Mouse (Mus musculus) kidney, embryonic 15.5 days (tissue): ENCODE data around the gene Gm5414. TPM values are rescaled to one million over a fixed set of nuclear protein-coding genes. Genes with fewer than 3 reads are reported as not detected.

Experiments
- microRNA-seq: library from miRNA; unstranded; fragments of <30 nt; microRNA quantifications from one replicate; pipeline ENCODE4, GENCODE M21; 2016
- polyA plus RNA-seq: library from polyadenylated mRNA; unstranded; fragments of >200 nt; fragmentation: Nextera tagmentation; extraction: Ambion mirVana; gene quantifications from 2 replicates; pipeline ENCODE4 v1.2.1, GENCODE M21; 2015

The Gm5414 gene
- polyA plus RNA-seq, 1 experiment from 2014 or later, result not detected

Small RNA genes within 50 kb of the gene (microRNA-seq; reads per million reads assigned to microRNA genes)
- gene Gm44383 (not detected), gene Gm44479 (not detected)

Other genes starting within 250 kb of the Gm5414 start
- 69.4 and 73.4 TPM in 2 replicates for gene Krt7, start 217.1 kb downstream of the Gm5414 start, polyA plus RNA-seq
- gene Krt87, start 189.4 kb downstream of the Gm5414 start, polyA plus RNA-seq, result not detected in 2 replicates
- gene Krt88, start 180.4 kb downstream of the Gm5414 start, polyA plus RNA-seq, result 0.17 and 0.18 TPM in 2 replicates
- gene Krt81, start 164.4 kb downstream of the Gm5414 start, polyA plus RNA-seq, result not detected in 2 replicates
- not detected in 2 replicates for gene Krt86, start 154.7 kb downstream of the Gm5414 start, polyA plus RNA-seq
- gene Krt83, start 136.7 kb downstream of the Gm5414 start, polyA plus RNA-seq, result not detected in 2 replicates
- not detected in 2 replicates for gene Gm49425, start 110.9 kb downstream of the Gm5414 start, polyA plus RNA-seq
- gene Krt84, start 95.4 kb downstream of the Gm5414 start, polyA plus RNA-seq, result 0.31 TPM in 1 of 2 replicates, not detected in the other
- not detected in 2 replicates for gene Krt82, start 77.5 kb downstream of the Gm5414 start, polyA plus RNA-seq
- 0.08 and 0.32 TPM in 2 replicates for gene Krt90, start 65.2 kb downstream of the Gm5414 start, polyA plus RNA-seq
- gene Krt75, start 54.3 kb downstream of the Gm5414 start, polyA plus RNA-seq, result 0.21 and 0.27 TPM in 2 replicates
- not detected in 2 replicates for gene Gm5478, start 19.2 kb upstream of the Gm5414 start, polyA plus RNA-seq
- not detected in 2 replicates for gene Krt6b, start 52.1 kb upstream of the Gm5414 start, polyA plus RNA-seq
- gene Krt6a, start 66.1 kb upstream of the Gm5414 start, polyA plus RNA-seq, result 0.62 and 3.8 TPM in 2 replicates
- 3.2 and 5.1 TPM in 2 replicates for gene Krt5, start 84.7 kb upstream of the Gm5414 start, polyA plus RNA-seq
- not detected in 2 replicates for gene Krt71, start 114.9 kb upstream of the Gm5414 start, polyA plus RNA-seq
- gene Krt72, start 158.3 kb upstream of the Gm5414 start, polyA plus RNA-seq, result not detected in 2 replicates
- not detected in 2 replicates for gene Krt73, start 174.2 kb upstream of the Gm5414 start, polyA plus RNA-seq
- not detected in 2 replicates for gene Krt2, start 190.0 kb upstream of the Gm5414 start, polyA plus RNA-seq
- gene Krt1, start 222.6 kb upstream of the Gm5414 start, polyA plus RNA-seq, result 1.4 and 6.7 TPM in 2 replicates
- gene Krt77, start 241.5 kb upstream of the Gm5414 start, polyA plus RNA-seq, result 0.05 and 0.72 TPM in 2 replicates